Mouse (Mus musculus): ENCODE measurements around the gene Smyd3. TPM values are rescaled to one million over a fixed set of nuclear protein-coding genes. Genes with fewer than 3 reads are reported as not detected.
A peak's percentile ranks its signal among the peaks of the same experiment; 100 is the strongest.

Gene Smyd3
- polyA plus RNA-seq, 1 experiment from 2014 or later = 18.9 TPM

DNA sequence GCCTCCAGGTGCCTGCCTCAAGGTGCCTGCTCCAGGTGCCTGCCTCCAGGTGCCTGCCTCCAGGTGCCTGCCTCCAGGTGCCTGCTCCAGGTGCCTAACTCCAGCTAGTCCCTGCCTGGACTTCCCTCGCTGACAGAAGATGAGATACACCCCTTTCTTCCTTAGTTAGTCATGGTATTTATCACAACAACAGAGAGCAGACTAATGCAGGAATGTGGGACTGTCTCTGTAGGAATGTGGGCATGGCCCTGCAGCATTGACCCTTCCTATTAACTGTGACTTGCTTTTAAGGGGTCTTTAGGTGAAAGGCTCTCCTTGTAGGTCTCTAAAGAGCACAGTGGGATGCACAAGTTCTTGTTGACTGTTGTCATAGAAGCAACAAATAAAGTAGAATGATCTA, 445.4 kb downstream of the Smyd3 start:
- H3K9ac ChIP-seq (ENCODE audit: low read length) = no peak overlapping the region
- H3K4me3 ChIP-seq (replicated peaks; ENCODE audit: low read length) = no peak overlapping the region
- H3K36me3 ChIP-seq (ENCODE audit: control insufficient read depth, insufficient read depth, low read length) = no peaks in the 10 kb centered on the region
- no peak for ATAC-seq (ENCODE audit: insufficient read depth, low FRiP score)
- H3K4me1 ChIP-seq (ENCODE audit: control insufficient read depth, insufficient read depth, low read length) = no peaks in the 10 kb centered on the region
- WGBS = 67% methylated on average over 1 of the region's 1 CpGs
- H3K27ac ChIP-seq (ENCODE audit: low read length) = no peak overlapping the region
- no peaks in the 10 kb centered on the region for H3K9me3 ChIP-seq (replicated peaks; ENCODE audit: control insufficient read depth, low read length)
- no peaks in the 10 kb centered on the region for H3K27me3 ChIP-seq (ENCODE audit: control insufficient read depth, insufficient read depth, low read length)
- no peak overlapping the region for H3K4me2 ChIP-seq (ENCODE audit: low read depth, low read length)

DNA sequence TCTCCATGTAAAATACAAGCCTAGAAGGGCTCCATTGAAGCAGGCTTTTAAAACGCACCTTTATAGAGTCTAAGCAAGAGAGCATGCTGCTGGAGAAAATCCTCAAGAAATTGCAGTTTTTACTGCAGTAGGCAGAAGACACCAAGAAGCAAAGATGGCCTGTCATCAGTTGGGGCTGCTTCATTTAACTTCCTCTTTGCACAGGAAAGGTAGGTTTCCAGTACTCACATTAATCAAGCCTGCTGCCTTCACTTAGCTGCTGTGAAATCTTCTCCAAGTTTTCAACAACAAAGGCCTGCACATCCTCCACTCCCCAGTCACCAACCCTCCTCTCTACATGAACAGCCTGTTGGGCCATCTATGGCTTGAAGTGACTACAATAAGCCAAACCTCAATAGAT, 448.9 kb downstream of the Smyd3 start:
- no peaks in the 10 kb centered on the region for H3K36me3 ChIP-seq (ENCODE audit: control insufficient read depth, insufficient read depth, low read length)
- no peak overlapping the region for H3K9ac ChIP-seq (ENCODE audit: low read length)
- no peak overlapping the region for H3K4me3 ChIP-seq (replicated peaks; ENCODE audit: low read length)
- no peak overlapping the region for H3K27ac ChIP-seq (ENCODE audit: low read length)
- no peaks in the 10 kb centered on the region for H3K9me3 ChIP-seq (replicated peaks; ENCODE audit: control insufficient read depth, low read length)
- no peak for ATAC-seq (ENCODE audit: insufficient read depth, low FRiP score)
- H3K4me1 ChIP-seq (ENCODE audit: control insufficient read depth, insufficient read depth, low read length) = peaks cover 10% of the 10 kb centered on the region
- H3K4me2 ChIP-seq (ENCODE audit: low read depth, low read length) = no peak overlapping the region
- H3K27me3 ChIP-seq (ENCODE audit: control insufficient read depth, insufficient read depth, low read length) = no peaks in the 10 kb centered on the region
- 87% methylated on average over 1 of the region's 1 CpGs for WGBS

DNA sequence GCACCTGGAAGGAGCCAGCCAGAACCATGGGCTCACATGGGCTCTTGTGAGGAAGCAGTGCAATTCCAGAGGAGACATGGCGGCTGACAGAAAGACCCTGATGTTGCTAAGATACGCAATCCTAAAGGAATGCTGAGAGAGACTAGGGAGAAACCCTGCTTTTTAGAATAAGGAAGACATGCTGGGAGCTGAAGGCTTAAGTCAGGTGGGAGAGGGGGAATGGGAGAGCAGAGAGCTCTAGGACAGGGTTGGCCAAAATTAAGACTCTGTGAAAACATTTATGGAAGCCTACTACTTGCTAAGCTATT, 452.6 kb downstream of the Smyd3 start:
- Histone ChIP-seq H3K9me3 (replicated peaks; ENCODE audit: control insufficient read depth, low read length) (no peaks in the 10 kb centered on the region), H3K4me2 (ENCODE audit: low read depth, low read length) (no peak overlapping the region), H3K27me3 (ENCODE audit: control insufficient read depth, insufficient read depth, low read length) (no peaks in the 10 kb centered on the region), H3K36me3 (ENCODE audit: control insufficient read depth, insufficient read depth, low read length) (no peaks in the 10 kb centered on the region), H3K27ac (ENCODE audit: low read length) (peak overlapping the region; percentile 25), H3K4me3 (replicated peaks; ENCODE audit: low read length) (no peak overlapping the region), H3K4me1 (ENCODE audit: control insufficient read depth, insufficient read depth, low read length) (peaks cover 35% of the 10 kb centered on the region), H3K9ac (ENCODE audit: low read length) (no peak overlapping the region)
- WGBS = 78% methylated on average over 2 of the region's 2 CpGs
- ATAC-seq (ENCODE audit: insufficient read depth, low FRiP score) = no peak

DNA sequence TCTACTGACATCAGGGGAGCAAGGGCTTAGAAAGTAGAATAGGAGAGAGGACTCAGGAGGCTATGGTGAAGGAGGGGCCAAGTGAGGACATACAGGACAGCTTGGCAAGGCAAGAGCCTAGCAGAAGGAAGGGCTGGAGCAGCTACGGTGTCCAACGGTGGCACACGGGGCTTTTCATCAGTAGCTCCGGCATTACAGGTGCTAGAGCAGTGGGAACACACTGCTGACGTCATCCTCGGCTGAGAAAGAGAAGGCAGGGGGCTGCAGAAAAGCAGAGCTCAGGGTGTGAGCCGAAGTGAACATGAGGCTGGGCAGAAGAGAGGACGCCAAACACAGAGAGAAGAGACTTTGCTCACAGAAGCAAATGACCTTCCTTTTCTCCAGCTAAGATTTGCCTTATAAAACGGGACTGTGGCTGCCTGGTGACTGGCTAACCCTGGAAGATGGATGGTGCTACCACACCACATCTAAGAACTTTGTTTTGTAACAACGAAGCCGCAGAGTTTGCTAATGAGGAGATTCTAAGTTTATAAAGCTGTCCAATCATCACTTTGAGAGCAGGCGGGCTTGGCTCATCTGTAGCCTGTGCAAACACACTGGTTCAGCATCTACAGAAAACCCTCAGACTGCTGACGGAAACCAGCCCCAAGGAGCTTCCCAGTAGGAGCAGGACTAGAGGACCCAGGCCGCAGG, 453.1 kb downstream of the Smyd3 start:
- H3K9me3 ChIP-seq (replicated peaks; ENCODE audit: control insufficient read depth, low read length) = no peaks in the 10 kb centered on the region
- no peak overlapping the region for H3K4me2 ChIP-seq (ENCODE audit: low read depth, low read length)
- H3K9ac ChIP-seq (ENCODE audit: low read length) = no peak overlapping the region
- H3K36me3 ChIP-seq (ENCODE audit: control insufficient read depth, insufficient read depth, low read length) = no peaks in the 10 kb centered on the region
- H3K4me3 ChIP-seq (replicated peaks; ENCODE audit: low read length) = no peak overlapping the region
- WGBS = 53% methylated on average over 14 of the region's 14 CpGs
- H3K27me3 ChIP-seq (ENCODE audit: control insufficient read depth, insufficient read depth, low read length) = no peaks in the 10 kb centered on the region
- peak overlapping the region; percentile 35 for H3K27ac ChIP-seq (ENCODE audit: low read length)
- peaks cover 40% of the 10 kb centered on the region for H3K4me1 ChIP-seq (ENCODE audit: control insufficient read depth, insufficient read depth, low read length)
- ATAC-seq (ENCODE audit: insufficient read depth, low FRiP score) = no peak

DNA sequence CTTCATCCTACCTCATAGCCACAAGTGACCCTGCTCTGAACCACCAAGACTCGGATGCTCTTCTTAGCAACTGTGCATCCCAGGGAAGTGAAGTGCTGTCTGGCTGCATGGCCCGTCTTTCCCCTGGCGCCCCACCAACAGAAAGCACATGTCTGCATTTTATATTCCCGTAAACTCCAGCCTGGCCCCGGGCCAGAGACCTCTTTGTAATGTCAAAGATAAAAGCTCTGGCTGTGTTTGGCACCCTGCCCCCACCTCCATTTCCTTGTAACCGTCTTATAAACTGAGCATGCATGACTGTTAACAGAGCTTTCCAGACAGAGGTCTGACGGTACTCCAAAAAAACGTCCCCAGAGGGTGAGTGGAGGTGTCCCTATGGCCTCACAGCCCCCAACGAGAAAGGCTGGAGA, 456.1 kb downstream of the Smyd3 start:
- ATAC-seq (ENCODE audit: insufficient read depth, low FRiP score) = peak; percentile 69
- Histone ChIP-seq H3K27ac (ENCODE audit: low read length) (peak overlapping the region; percentile 77), H3K4me1 (ENCODE audit: control insufficient read depth, insufficient read depth, low read length) (peaks cover 43% of the 10 kb centered on the region), H3K36me3 (ENCODE audit: control insufficient read depth, insufficient read depth, low read length) (no peaks in the 10 kb centered on the region), H3K4me2 (ENCODE audit: low read depth, low read length) (no peak overlapping the region), H3K4me3 (replicated peaks; ENCODE audit: low read length) (no peak overlapping the region), H3K9me3 (replicated peaks; ENCODE audit: control insufficient read depth, low read length) (no peaks in the 10 kb centered on the region), H3K27me3 (ENCODE audit: control insufficient read depth, insufficient read depth, low read length) (no peaks in the 10 kb centered on the region), H3K9ac (ENCODE audit: low read length) (no peak overlapping the region)
- 12% methylated on average over 9 of the region's 9 CpGs for WGBS

DNA sequence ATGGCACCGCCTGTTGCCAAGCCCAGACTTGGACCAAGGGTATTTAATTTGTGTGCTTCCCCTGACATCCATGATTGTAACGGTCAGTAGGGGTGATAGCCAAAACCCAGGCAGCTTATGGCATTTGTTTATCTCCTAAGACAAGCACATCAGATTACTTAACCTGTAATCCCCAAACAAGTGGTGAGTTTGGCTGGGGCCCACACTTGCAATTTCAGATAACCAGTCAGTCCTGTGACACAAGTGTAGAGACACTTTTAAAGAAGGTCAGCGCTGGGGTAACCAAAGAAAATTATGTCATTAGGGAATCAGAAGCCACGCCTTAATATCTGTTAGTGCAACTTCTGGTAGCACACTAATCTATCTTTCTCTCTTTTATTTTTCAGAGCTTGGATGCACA, 456.8 kb downstream of the Smyd3 start:
- 69% methylated on average over 4 of the region's 4 CpGs for WGBS

DNA sequence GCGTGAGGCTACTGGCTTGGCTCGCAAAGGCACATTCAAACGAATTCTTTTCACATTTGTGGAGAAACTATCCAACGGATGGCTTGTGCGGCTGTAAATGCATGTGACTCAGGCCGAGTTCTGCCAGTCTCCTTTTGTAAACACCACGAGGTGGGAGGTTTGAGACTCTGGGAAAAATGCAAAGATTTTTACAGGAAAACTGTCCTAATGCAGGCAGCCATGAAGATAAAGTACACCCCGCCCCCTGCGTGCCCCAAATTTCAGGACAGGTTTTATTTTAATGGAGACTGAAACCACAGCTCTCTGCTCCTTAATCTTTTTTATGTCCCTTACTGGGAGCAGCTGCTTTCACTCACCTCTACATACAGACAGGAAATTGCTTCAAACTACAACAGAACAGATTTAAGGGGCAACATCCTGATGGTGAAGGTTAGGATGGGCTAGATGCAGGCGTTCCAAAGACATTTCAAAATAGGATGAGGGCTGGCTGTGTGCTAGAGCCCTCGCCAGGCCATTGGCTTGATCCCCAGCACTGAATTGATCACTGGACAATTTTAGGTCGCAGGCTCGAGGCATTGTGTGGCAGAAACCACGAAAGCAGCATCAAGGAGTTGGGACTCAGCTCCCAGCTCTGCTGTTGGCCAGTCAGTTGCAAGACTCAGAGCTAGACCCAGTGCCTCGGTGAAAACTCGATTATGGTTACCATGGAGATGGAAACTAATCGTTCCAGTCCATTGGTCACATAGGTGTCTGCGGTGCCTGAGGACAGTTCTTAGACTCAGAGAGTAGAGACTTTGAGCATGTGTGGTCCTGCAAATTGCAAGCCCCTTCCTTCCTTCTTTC, 457.5 kb downstream of the Smyd3 start:
- Histone ChIP-seq H3K4me2 (ENCODE audit: low read depth, low read length) (no peak overlapping the region), H3K9ac (ENCODE audit: low read length) (peak overlapping the region; percentile 38)

More for the DNA sequence above, 456.8 kb downstream of the Smyd3 start:
- H3K36me3 ChIP-seq (ENCODE audit: control insufficient read depth, insufficient read depth, low read length) = no peaks in the 10 kb centered on the region
- no peak for ATAC-seq (ENCODE audit: insufficient read depth, low FRiP score)
- peak overlapping the region; percentile 77 for H3K27ac ChIP-seq (ENCODE audit: low read length)
- no peak overlapping the region for H3K9ac ChIP-seq (ENCODE audit: low read length)
- no peak overlapping the region for H3K4me3 ChIP-seq (replicated peaks; ENCODE audit: low read length)
- no peak overlapping the region for H3K4me2 ChIP-seq (ENCODE audit: low read depth, low read length)
- H3K27me3 ChIP-seq (ENCODE audit: control insufficient read depth, insufficient read depth, low read length) = no peaks in the 10 kb centered on the region
- peaks cover 43% of the 10 kb centered on the region for H3K4me1 ChIP-seq (ENCODE audit: control insufficient read depth, insufficient read depth, low read length)
- H3K9me3 ChIP-seq (replicated peaks; ENCODE audit: control insufficient read depth, low read length) = no peaks in the 10 kb centered on the region

DNA sequence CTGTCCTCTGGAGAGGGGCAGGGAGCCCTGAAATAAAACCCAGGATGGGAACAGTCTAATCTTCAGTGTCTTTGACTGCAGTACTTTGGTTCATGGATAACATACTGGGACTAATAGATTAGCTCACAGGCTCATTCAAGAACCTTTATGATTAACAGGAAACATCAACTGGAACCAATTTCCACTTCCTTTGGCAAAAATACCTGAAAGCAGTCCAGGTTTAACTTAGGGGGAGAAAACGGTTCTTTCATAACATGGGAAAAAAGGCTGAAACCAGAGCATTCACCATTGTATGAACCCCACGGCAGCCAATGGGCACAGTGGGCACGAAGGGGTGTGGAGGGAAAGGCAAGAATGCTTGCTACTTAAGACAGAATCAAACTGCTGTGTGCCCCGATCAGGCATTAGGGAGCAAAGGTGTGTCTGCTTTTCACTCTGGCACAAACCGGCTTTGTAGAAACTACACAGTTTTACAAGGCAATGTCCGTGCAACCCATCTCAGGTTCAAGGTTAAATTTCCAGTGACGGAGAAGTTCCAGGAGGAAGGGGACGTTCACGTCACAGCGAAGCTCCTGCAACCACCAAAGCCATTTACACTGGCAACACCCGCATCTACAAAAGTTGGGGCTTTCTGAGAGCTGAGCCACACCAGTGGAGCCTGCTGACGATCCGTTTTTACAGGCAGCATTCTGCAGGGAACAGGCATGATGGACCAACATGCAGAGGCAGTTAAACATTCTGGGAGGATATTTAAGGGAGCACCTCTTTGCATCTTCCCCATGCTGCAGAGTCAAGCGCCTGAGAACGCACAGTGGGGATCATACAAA, 458.3 kb downstream of the Smyd3 start:
- ATAC-seq (ENCODE audit: insufficient read depth, low FRiP score) = no peak
- no peaks in the 10 kb centered on the region for H3K9me3 ChIP-seq (replicated peaks; ENCODE audit: control insufficient read depth, low read length)
- H3K4me1 ChIP-seq (ENCODE audit: control insufficient read depth, insufficient read depth, low read length) = peaks cover 36% of the 10 kb centered on the region
- H3K27ac ChIP-seq (ENCODE audit: low read length) = peak overlapping the region; percentile 77
- H3K9ac ChIP-seq (ENCODE audit: low read length) = peak overlapping the region; percentile 38
- H3K36me3 ChIP-seq (ENCODE audit: control insufficient read depth, insufficient read depth, low read length) = no peaks in the 10 kb centered on the region
- H3K27me3 ChIP-seq (ENCODE audit: control insufficient read depth, insufficient read depth, low read length) = no peaks in the 10 kb centered on the region
- H3K4me2 ChIP-seq (ENCODE audit: low read depth, low read length) = no peak overlapping the region
- WGBS = 50% methylated on average over 15 of the region's 15 CpGs
- H3K4me3 ChIP-seq (replicated peaks; ENCODE audit: low read length) = no peak overlapping the region

More for the DNA sequence above, 457.5 kb downstream of the Smyd3 start:
- Histone ChIP-seq H3K27ac (ENCODE audit: low read length) (peak overlapping the region; percentile 77), H3K4me1 (ENCODE audit: control insufficient read depth, insufficient read depth, low read length) (peaks cover 43% of the 10 kb centered on the region), H3K36me3 (ENCODE audit: control insufficient read depth, insufficient read depth, low read length) (no peaks in the 10 kb centered on the region), H3K9me3 (replicated peaks; ENCODE audit: control insufficient read depth, low read length) (no peaks in the 10 kb centered on the region), H3K4me3 (replicated peaks; ENCODE audit: low read length) (no peak overlapping the region), H3K27me3 (ENCODE audit: control insufficient read depth, insufficient read depth, low read length) (no peaks in the 10 kb centered on the region)
- ATAC-seq (ENCODE audit: insufficient read depth, low FRiP score) = peak; percentile 23; the same call in 1 of the 2 replicates
- 27% methylated on average over 18 of the region's 18 CpGs for WGBS

DNA sequence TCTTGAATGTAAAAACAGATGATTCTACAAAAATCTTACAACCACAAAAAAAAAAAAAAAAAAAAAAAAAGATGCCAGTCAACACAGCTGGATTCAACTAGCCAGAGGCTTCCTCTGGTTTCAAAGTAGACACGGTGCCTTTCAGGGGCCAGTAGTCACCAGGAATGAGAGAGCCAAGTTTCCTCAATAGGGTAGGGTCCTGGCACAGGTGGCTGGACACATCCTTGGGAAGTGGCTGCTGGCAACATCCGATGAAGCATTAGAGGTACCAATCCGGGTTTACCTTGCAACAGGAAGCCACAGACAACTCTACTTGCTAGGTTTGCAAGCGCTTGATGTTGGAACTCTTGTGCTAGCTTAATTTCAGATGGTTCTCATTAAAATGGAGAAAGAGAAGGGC, 459.2 kb downstream of the Smyd3 start:
- Histone ChIP-seq H3K4me3 (replicated peaks; ENCODE audit: low read length) (no peak overlapping the region), H3K9ac (ENCODE audit: low read length) (no peak overlapping the region), H3K9me3 (replicated peaks; ENCODE audit: control insufficient read depth, low read length) (no peaks in the 10 kb centered on the region), H3K4me1 (ENCODE audit: control insufficient read depth, insufficient read depth, low read length) (peaks cover 33% of the 10 kb centered on the region), H3K27me3 (ENCODE audit: control insufficient read depth, insufficient read depth, low read length) (no peaks in the 10 kb centered on the region), H3K4me2 (ENCODE audit: low read depth, low read length) (no peak overlapping the region), H3K36me3 (ENCODE audit: control insufficient read depth, insufficient read depth, low read length) (no peaks in the 10 kb centered on the region), H3K27ac (ENCODE audit: low read length) (no peak overlapping the region)
- whole genome bisulfite sequencing = 80% methylated on average over 4 of the region's 4 CpGs
- ATAC-seq (ENCODE audit: insufficient read depth, low FRiP score) = no peak

All from stomach, embryonic 16.5 days (tissue).